Mouse (Mus musculus) ES-Bruce4 (cell line): ENCODE measurements around the gene Olfr1361.

Source experiments
- CTCF ChIP-seq: IDR thresholded peaks from one replicate; pipeline ENCODE4 v1.8.1; 2011; ENCODE audit warnings: low read depth, low read length
- EP300 ChIP-seq: IDR thresholded peaks from 2 replicates; pipeline ENCODE4 v1.6.1; 2011; ENCODE audit warnings: low read depth, low read length; ENCODE audit not compliant: insufficient read depth
- POLR2A ChIP-seq: IDR thresholded peaks from one replicate; pipeline ENCODE4 v1.8.1; 2011; ENCODE audit warnings: low read length; ENCODE audit not compliant: insufficient read depth

- TF ChIP-seq POLR2A = no peak
- no peak for TF ChIP-seq CTCF
- TF ChIP-seq EP300 = no peak
These were observed at the start of gene Olfr1361 for GRCm38 (mm10) chr13:21663286-21663685.
